Mouse (Mus musculus): ENCODE measurements around the gene Rgs6.

Gene Rgs6

GRCm38 (mm10) chr12:83211146-83211822 lies 623.2 kb downstream of the Rgs6 start:
- DNase-seq, result no peak
